Mouse (Mus musculus) B cell, adult 67 days (primary cell): Measurements from ENCODE around the gene Rab9b. TPM values are rescaled to one million over a fixed set of nuclear protein-coding genes. Genes with fewer than 3 reads are reported as not detected.

Experiments
- total RNA-seq, 2 experiments: library from RNA; stranded (reverse); gene quantifications; 4 replicates each; pipeline ENCODE4 v1.2.4; 2023

The Rab9b gene
- total RNA-seq = not detected

DNA sequence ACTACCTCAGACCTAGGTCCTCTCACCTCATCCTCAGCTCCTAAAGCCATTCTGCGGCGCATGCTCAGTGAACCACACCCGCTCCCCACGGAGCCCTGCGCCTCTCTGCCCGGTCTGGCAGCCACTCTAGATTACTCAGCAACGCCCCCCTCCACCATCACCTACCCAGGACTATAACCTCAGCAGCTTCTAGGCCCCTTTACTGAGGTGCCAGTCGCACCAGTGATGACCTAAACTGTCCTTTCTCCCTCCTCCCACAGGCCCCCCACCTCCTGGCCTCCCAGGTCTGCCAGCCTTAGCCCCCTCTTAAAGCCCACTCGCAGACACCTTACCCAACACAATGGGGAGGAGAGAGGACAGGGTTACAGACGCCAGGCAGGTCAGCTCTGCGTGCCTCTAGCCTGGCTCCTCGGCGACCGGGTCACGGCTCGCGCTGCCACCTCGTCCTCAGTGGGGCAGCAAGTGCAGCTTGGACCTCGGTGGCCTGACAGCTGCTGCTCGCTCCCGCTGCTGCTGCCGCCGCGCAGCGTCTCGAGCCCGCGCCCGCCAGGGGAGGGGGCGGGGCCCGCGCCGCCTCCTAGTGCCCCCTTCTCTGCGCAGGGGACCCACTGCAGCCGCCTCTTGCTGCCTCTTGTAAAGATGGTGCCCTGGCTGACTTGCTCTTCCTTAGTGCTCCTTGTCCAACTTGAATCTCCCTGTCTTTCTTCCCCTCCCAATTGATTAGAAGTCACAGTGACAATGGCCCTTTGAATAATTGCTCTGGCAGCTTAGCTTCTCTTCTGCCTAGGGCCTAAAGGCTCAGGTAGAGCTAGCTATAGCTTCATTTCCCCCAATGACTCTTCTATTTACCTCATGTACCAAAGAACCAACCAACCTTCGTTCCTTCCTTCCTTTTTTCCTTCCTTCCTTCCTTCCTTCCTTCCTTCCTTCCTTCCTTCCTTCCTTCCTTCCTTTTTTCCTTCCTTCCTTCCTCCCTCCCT is at the start of gene Rab9b:
Rab9b (minus strand) TSS at position 695 of the 980 bp plus-strand sequence.

DNA sequence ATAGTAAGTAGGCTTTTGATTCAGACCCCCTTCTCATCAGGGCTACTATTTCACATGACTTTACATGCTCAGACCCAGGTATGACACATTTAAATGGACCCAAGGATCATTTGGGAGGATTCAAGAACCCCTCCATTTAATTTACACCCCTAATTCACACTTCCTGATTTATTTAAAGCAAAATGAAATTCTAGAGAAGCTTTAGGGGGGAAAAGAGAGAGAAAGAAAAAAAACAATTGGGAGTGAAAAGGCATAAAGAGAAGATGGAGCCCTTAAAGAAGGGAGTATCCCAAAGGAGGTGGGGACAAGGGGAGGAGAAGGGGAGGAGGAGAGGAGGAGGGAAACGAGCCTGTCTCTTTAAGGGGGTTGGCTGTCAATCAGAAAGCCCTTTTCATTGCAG is 46.2 kb downstream of the Rab9b start, which contains the start of gene Plp1:
Plp1 (plus strand) TSS at position 301 of the 400 bp plus-strand sequence.

Other genes starting within 250 kb of the Rab9b start
- gene Tceal1, start 160.8 kb downstream of the Rab9b start, total RNA-seq = under 1 TPM in 1 of 2 experiments, not detected in 1; 0.26 TPM
- gene Morf4l2, start 125.1 kb downstream of the Rab9b start, total RNA-seq = 100 to 1,000 TPM; 123 to 138 TPM
- gene Glra4, start 88.6 kb downstream of the Rab9b start, total RNA-seq = not detected
- gene Plp1, start 46.1 kb downstream of the Rab9b start, total RNA-seq = 1 to 10 TPM; 5.9 to 7.0 TPM
- gene H2bfm, start 58.6 kb upstream of the Rab9b start, total RNA-seq = not detected
- gene Tmsb15b2, start 106.7 kb upstream of the Rab9b start, total RNA-seq = 10 to 100 TPM; 17.5 to 26.6 TPM
- gene Tmsb15l, start 108.1 kb upstream of the Rab9b start, total RNA-seq = under 1 TPM in 1 of 2 experiments, not detected in 1; 0.95 TPM
- gene Tmsb15b1, start 108.1 kb upstream of the Rab9b start, total RNA-seq = 10 to 100 TPM in 1 of 2 experiments, 1 to 10 TPM in 1; 2.9 to 19.2 TPM
- 10 to 100 TPM; 13.1 to 20.4 TPM for gene Zcchc18, start 124.4 kb upstream of the Rab9b start, total RNA-seq
- 10 to 100 TPM; 34.1 to 50.9 TPM for gene Slc25a53, start 169.5 kb upstream of the Rab9b start, total RNA-seq
- 1 to 10 TPM; 6.7 to 7.7 TPM for gene Fam199x, start 180.8 kb upstream of the Rab9b start, total RNA-seq